Mouse (Mus musculus) embryonic facial prominence, embryonic 15.5 days (tissue): ENCODE results near the gene Dock9. TPM values are rescaled to one million over a fixed set of nuclear protein-coding genes. Genes with fewer than 3 reads are reported as not detected.
A peak's percentile ranks its signal among the peaks of the same experiment; 100 is the strongest.

ENCODE experiments used
- ATAC-seq: fragments of 200-750 bp; cut with Nextera tagmentation; 2 replicates; pipeline ENCODE4 v1.8.0; 2017; ENCODE audit warnings: low read depth, moderate TSS enrichment; ENCODE audit not compliant: insufficient number of reproducible peaks, low FRiP score, low TSS enrichment
- H3K27ac ChIP-seq: fragments of 300-500 bp; sonication (generic); replicated peaks from 2 replicates; pipeline ENCODE4 v1.5.1; 2015; ENCODE audit warnings: mild to moderate bottlenecking, inconsistent platforms
- H3K27me3 ChIP-seq: fragments of 300-500 bp; sonication (generic); 2 replicates; pipeline ENCODE4 v1.6.1; 2015; ENCODE audit warnings: inconsistent platforms
- H3K36me3 ChIP-seq: fragments of 300-500 bp; sonication (generic); 2 replicates; pipeline ENCODE4 v1.6.1; 2015; ENCODE audit warnings: mild to moderate bottlenecking, inconsistent platforms
- H3K4me1 ChIP-seq: fragments of 300-500 bp; sonication (generic); 2 replicates; pipeline ENCODE4 v1.6.1; 2015; ENCODE audit warnings: inconsistent platforms
- H3K4me2 ChIP-seq: fragments of 300-500 bp; sonication (generic); replicated peaks from 2 replicates; pipeline ENCODE4 v1.6.1; 2015; ENCODE audit warnings: mild to moderate bottlenecking, inconsistent platforms
- H3K4me3 ChIP-seq: fragments of 300-500 bp; sonication (generic); replicated peaks from 2 replicates; pipeline ENCODE4 v1.5.1; 2015; ENCODE audit warnings: mild to moderate bottlenecking, inconsistent platforms
- H3K9ac ChIP-seq: fragments of 300-500 bp; sonication (generic); 2 replicates; pipeline ENCODE4 v1.6.1; 2015; ENCODE audit warnings: inconsistent platforms
- H3K9me3 ChIP-seq: fragments of 300-500 bp; sonication (generic); replicated peaks from 2 replicates; pipeline ENCODE4 v1.6.1; 2016; ENCODE audit warnings: inconsistent platforms
- WGBS: fragments of 180-500 bp; shearing (Covaris S2); methylation state at CpG from one replicate; pipeline ENCODE4 v1.1.7; 2015; 5-methylcytosine and 5-hydroxymethylcytosine counted together
- polyA plus RNA-seq: library from polyadenylated mRNA; unstranded; fragments of >200 nt; fragmentation: Nextera tagmentation; extraction: Ambion mirVana; gene quantifications from 2 replicates; pipeline ENCODE4 v1.2.1, GENCODE M21; 2015

Gene Dock9
- polyA plus RNA-seq, 1 experiment from 2014 or later, result 8.7 TPM

DNA sequence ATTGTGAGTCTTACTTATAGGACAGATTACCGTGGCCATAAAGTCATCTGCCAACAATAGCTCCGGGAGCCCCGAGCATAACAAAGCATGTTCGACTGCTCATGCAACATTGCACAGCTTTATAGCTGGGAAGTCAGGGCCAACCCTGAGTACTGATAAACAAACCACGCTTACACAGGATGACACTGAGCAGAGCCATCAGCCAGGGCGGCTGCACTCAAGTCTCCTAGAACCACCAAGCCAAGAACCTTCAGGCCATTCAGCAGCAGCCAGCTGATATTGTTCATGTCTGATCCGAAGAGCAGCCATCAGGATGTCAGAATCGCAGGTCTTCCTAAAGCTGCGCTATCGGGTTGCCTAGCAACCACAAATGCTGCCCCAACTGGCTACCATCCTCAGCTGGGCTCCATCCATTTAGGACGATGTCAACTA is 35.6 kb downstream of the Dock9 start:
- no peaks in the 10 kb centered on the region for H3K9me3 ChIP-seq
- no peaks in the 10 kb centered on the region; the same call in 1 of the 2 replicates for H3K4me1 ChIP-seq
- no peak overlapping the region for H3K4me3 ChIP-seq
- no peak for ATAC-seq
- H3K27me3 ChIP-seq, result no peaks in the 10 kb centered on the region
- no peak overlapping the region for H3K27ac ChIP-seq
- no peak overlapping the region for H3K4me2 ChIP-seq
- no peak overlapping the region for H3K9ac ChIP-seq
- WGBS, result 60% methylated on average over 11 of the region's 11 CpGs
- H3K36me3 ChIP-seq, result no peaks in the 10 kb centered on the region

DNA sequence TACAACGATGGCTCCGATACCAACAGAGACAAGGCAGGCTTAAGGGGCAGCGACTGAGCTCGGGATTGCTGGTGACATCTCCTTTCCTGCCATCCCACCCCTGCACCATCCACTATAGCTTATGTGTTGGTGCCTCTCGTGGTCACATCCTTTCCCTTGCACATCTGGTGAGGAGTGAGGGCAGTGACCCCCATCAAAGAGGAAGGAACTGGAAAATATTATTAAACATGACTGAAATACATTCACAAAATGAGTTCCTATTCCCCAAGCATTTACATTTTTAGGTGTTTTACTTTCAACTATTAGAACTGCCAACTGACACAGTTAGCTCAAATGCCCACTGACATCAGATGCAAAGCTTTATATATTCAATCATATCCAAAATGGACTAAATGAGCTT is 37.2 kb downstream of the Dock9 start:
- Histone ChIP-seq H3K4me1 (no peaks in the 10 kb centered on the region; the same call in 1 of the 2 replicates), H3K27ac (no peak overlapping the region), H3K4me2 (no peak overlapping the region), H3K36me3 (no peaks in the 10 kb centered on the region), H3K27me3 (no peaks in the 10 kb centered on the region), H3K9me3 (no peaks in the 10 kb centered on the region), H3K9ac (no peak overlapping the region), H3K4me3 (no peak overlapping the region)
- 78% methylated on average over 5 of the region's 5 CpGs for WGBS
- no peak for ATAC-seq

GRCm38 (mm10) chr14:121754110-121754509 is 43.5 kb downstream of the Dock9 start:
- no peak overlapping the region for H3K4me3 ChIP-seq
- no peaks in the 10 kb centered on the region for H3K9me3 ChIP-seq
- H3K36me3 ChIP-seq, result no peaks in the 10 kb centered on the region
- no peak overlapping the region for H3K4me2 ChIP-seq
- peak overlapping the region; percentile 68 for H3K27ac ChIP-seq
- 41% methylated on average over 11 of the region's 11 CpGs for WGBS
- H3K27me3 ChIP-seq, result no peaks in the 10 kb centered on the region
- H3K9ac ChIP-seq, result no peak overlapping the region
- peak; percentile 67; the same call in 1 of the 2 replicates for ATAC-seq
- peaks cover 15% of the 10 kb centered on the region; the same call in 1 of the 2 replicates for H3K4me1 ChIP-seq

- H3K9ac ChIP-seq, result no peak overlapping the region
- WGBS, result 52% methylated on average over 19 of the region's 19 CpGs
- no peaks in the 10 kb centered on the region for H3K27me3 ChIP-seq
- H3K27ac ChIP-seq, result 0 out of 2 replicates have a peak overlapping the region, but pooled peaks have one; percentile 22
- no peak overlapping the region for H3K4me2 ChIP-seq
- H3K36me3 ChIP-seq, result no peaks in the 10 kb centered on the region
- H3K4me3 ChIP-seq, result no peak overlapping the region
- no peaks in the 10 kb centered on the region for H3K9me3 ChIP-seq
- no peak for ATAC-seq
- H3K4me1 ChIP-seq, result peaks cover 20% of the 10 kb centered on the region; the same call in 1 of the 2 replicates
These were observed 44.8 kb downstream of the Dock9 start for GRCm38 (mm10) chr14:121752686-121753426.

DNA sequence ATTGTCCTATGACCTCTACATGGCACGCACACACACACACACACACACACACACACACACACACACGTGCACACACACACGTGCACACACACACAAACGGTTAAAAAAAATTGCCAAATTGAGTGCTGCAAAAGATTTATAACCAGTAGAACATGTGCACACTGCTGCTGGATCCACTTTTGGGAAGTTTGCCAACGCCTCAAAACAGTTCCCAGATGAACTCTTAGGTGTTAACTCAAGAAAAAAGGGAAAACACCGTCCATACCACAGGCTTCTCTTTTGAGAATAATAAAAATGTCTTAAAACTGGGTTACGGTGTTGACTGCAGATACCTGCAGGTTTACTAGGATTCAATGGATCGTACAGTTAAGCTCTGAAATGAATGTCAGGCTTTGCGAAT is 48.0 kb downstream of the Dock9 start:
- no peaks in the 10 kb centered on the region for H3K9me3 ChIP-seq
- no peak overlapping the region for H3K9ac ChIP-seq
- WGBS, result 48% methylated on average over 9 of the region's 9 CpGs
- H3K27me3 ChIP-seq, result no peaks in the 10 kb centered on the region
- H3K4me1 ChIP-seq, result peaks cover 20% of the 10 kb centered on the region; the same call in 1 of the 2 replicates
- H3K4me3 ChIP-seq, result no peak overlapping the region
- no peak overlapping the region for H3K27ac ChIP-seq
- H3K4me2 ChIP-seq, result no peak overlapping the region
- no peaks in the 10 kb centered on the region for H3K36me3 ChIP-seq
- ATAC-seq, result no peak

DNA sequence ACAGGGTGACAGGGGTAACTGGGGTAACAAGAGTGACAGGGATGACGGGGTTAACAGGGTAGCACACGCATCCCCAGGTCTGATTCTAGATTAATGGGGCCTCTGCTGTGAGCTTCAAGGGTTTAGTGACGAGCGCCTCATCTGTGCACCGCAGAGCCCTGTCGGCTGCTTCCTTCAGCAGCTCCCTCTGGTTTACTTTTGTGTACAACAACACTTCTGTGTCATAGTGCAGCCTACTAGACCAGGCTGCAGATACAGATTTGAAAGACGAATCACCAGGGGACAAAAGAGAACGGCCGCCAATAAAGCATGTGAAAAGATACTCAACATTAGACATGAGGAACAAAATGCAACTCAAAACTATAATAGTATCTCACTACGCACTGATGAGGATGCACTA is 48.6 kb downstream of the Dock9 start:
- H3K9ac ChIP-seq, result no peak overlapping the region
- peaks cover 18% of the 10 kb centered on the region; the same call in 1 of the 2 replicates for H3K4me1 ChIP-seq
- no peaks in the 10 kb centered on the region for H3K36me3 ChIP-seq
- no peak for ATAC-seq
- no peak overlapping the region for H3K4me3 ChIP-seq
- no peaks in the 10 kb centered on the region for H3K27me3 ChIP-seq
- no peak overlapping the region for H3K4me2 ChIP-seq
- H3K9me3 ChIP-seq, result no peaks in the 10 kb centered on the region
- 77% methylated on average over 10 of the region's 10 CpGs for WGBS
- H3K27ac ChIP-seq, result no peak overlapping the region

DNA sequence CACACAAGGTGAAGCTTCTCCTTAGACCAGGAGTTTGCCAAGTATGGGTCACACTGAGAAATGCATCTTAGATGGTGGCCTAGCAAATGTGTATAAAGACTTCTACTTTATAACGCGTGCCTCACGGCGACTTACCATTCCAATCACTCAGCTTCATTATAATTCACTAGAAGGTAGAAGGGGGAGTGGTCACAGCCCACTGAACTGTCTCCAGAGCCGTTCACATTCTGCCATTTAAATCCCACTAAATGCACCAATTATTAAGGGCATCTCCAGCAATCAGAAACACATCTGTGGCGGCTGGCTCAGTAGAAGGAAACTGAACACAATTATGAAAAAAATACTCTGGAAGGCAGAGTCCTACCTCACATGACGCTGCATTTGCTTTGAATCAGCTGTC is 50.3 kb downstream of the Dock9 start:
- Histone ChIP-seq H3K36me3 (no peaks in the 10 kb centered on the region), H3K27me3 (no peaks in the 10 kb centered on the region), H3K4me3 (no peak overlapping the region), H3K9ac (no peak overlapping the region), H3K9me3 (no peaks in the 10 kb centered on the region), H3K4me2 (no peak overlapping the region), H3K4me1 (peaks cover 12% of the 10 kb centered on the region; the same call in 1 of the 2 replicates), H3K27ac (no peak overlapping the region)
- 68% methylated on average over 7 of the region's 7 CpGs for WGBS
- no peak for ATAC-seq

- ATAC-seq, result no peak
- Histone ChIP-seq H3K36me3 (no peaks in the 10 kb centered on the region), H3K9me3 (no peaks in the 10 kb centered on the region), H3K27ac (no peak overlapping the region), H3K4me2 (no peak overlapping the region), H3K4me1 (peaks cover 14% of the 10 kb centered on the region; the same call in 1 of the 2 replicates), H3K27me3 (no peaks in the 10 kb centered on the region), H3K4me3 (no peak overlapping the region), H3K9ac (no peak overlapping the region)
- WGBS, result 68% methylated on average over 9 of the region's 9 CpGs
These were observed 53.7 kb downstream of the Dock9 start for GRCm38 (mm10) chr14:121743787-121744417.

DNA sequence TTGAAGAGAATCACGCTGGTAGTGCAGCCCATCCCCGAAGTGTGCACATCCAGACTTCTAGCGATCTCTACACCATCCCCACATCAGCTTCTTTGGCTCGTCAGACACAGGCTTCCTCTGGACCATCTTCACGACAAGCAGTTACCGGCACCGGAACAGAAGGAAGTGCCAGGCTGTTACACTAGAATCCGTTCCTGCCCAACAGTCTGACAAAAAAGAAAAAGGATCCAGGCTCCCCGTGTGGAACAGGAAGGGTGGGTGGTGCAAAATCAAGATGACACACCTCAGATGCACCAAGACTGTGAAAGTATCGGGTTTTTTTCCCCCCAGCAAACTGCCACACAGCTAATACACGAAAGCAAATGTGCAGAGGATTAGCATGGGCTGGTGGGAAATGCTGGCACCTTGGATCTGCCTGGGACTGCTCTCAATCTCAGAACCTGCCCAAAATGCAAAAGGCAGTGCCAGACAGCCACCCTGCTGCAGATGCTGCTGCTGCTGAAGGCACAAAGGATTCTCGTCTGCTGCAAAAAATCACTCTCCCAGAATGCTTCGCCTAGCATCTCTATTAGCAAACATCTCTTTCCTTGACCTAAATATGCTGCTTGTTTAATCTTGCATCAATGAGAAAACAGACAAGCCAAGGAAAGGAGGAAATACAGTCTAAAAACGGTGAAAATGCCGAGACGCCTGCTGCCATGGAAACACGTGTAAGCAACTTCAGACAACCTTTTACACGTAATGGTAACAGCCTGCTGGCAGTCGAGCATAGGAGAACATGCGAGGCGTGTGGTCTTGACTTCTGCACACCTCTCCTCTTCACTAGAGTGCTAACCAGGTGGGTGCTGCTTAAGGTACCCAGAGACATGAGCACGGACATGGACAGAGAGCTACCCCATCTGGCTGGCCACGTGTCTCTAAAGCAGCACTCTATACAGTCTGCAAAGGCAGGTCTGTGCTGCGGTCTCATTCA is 58.9 kb downstream of the Dock9 start:
- no peaks in the 10 kb centered on the region for H3K9me3 ChIP-seq
- peak overlapping the region; percentile 9; the same call in 1 of the 2 replicates for H3K4me2 ChIP-seq
- 43% methylated on average over 24 of the region's 24 CpGs for WGBS
- no peaks in the 10 kb centered on the region for H3K36me3 ChIP-seq
- ATAC-seq, result no peak
- H3K9ac ChIP-seq, result no peak overlapping the region
- no peak overlapping the region for H3K27ac ChIP-seq
- H3K4me1 ChIP-seq, result peaks cover 20% of the 10 kb centered on the region; the same call in 1 of the 2 replicates
- H3K4me3 ChIP-seq, result 0 out of 2 replicates have a peak overlapping the region, but pooled peaks have one; percentile 1
- H3K27me3 ChIP-seq, result no peaks in the 10 kb centered on the region

DNA sequence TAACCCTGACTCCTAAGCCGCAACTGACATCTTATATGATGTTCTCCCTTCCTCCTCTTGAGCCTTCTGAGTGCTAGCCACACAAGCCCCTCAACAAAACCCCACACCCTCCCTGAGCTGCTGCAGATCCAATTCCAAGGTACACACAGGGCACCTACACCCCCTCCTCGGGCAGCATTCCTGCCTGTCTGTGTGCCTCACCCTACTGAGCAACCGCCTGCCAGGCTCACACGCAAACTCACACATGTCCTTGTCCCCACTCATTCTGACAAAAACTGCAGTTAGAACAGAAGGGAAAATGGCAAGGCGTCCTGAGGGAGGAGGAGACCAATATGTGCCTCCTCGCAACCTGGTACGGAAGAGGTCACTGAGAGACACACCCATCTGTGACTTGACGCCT is 60.4 kb downstream of the Dock9 start:
- H3K9ac ChIP-seq, result no peak overlapping the region

DNA sequence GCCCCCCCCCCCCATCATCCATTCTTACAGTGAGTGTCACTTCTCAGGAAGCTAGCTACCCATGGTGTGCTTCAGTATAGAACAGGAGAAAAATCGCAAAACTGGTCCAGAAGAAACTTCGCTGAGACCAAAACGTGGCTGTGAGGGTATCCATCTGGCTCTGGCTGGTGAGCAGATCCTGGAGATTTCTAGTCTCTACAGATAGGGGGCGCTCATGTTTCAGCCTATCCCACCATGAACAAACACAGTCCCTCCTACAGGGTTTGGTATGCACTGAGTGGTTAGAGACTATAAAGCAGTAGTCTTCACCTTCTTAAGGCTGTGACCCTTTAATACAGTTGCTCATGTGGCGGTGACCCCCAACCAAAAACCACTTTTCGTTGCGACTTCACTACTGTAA is 62.0 kb downstream of the Dock9 start:
- Histone ChIP-seq H3K9me3 (no peaks in the 10 kb centered on the region), H3K4me3 (no peak overlapping the region), H3K36me3 (no peaks in the 10 kb centered on the region), H3K27ac (no peak overlapping the region), H3K9ac (no peak overlapping the region), H3K4me1 (peaks cover 18% of the 10 kb centered on the region), H3K27me3 (no peaks in the 10 kb centered on the region), H3K4me2 (no peak overlapping the region)
- ATAC-seq, result no peak
- 67% methylated on average over 7 of the region's 7 CpGs for WGBS

More for the DNA sequence above, 60.4 kb downstream of the Dock9 start:
- H3K4me3 ChIP-seq, result no peak overlapping the region
- no peaks in the 10 kb centered on the region for H3K9me3 ChIP-seq
- no peaks in the 10 kb centered on the region for H3K36me3 ChIP-seq
- H3K4me1 ChIP-seq, result peaks cover 18% of the 10 kb centered on the region
- H3K4me2 ChIP-seq, result no peak overlapping the region
- 76% methylated on average over 8 of the region's 8 CpGs for WGBS
- no peak overlapping the region for H3K27ac ChIP-seq
- no peak for ATAC-seq
- H3K27me3 ChIP-seq, result no peaks in the 10 kb centered on the region
